Mouse (Mus musculus) MEL (cell line): ENCODE results near the gene Dglucy. TPM values are rescaled to one million over a fixed set of nuclear protein-coding genes. Genes with fewer than 3 reads are reported as not detected.

ENCODE experiments used
- DNase-seq: peaks from one replicate; pipeline ENCODE4 v3.0.0; 2011; ENCODE audit warnings: low read depth, low spot score
- H3K27ac ChIP-seq: 2 replicates; pipeline ENCODE4 v1.5.1; 2012; ENCODE audit warnings: low read depth, mild to moderate bottlenecking, control low read depth, low read length, moderate library complexity; ENCODE audit not compliant: control insufficient read depth
- H3K27me3 ChIP-seq, 2 experiments: fragments of 150-350 bp in 1 of 2; sonication (generic) in 1 of 2; 2 replicates each; pipeline ENCODE4 v1.6.1; 2012; ENCODE audit warnings: low read length in 2 of 2, mild to moderate bottlenecking in 2 of 2, improper control_type of control experiment in 1 of 2, moderate library complexity in 1 of 2; ENCODE audit not compliant: insufficient read depth in 2 of 2, control insufficient read depth in 1 of 2
- H3K36me3 ChIP-seq, 2 experiments: 2 replicates each; pipeline ENCODE4 v1.6.1; 2012 to 2014; ENCODE audit warnings: low read length in 2 of 2, improper control_type of control experiment in 1 of 2, inconsistent platforms in 1 of 2, mild to moderate bottlenecking in 1 of 2; ENCODE audit not compliant: insufficient read depth in 2 of 2, control insufficient read depth in 1 of 2
- H3K4me1 ChIP-seq, 2 experiments: fragments of 150-350 bp in 1 of 2; sonication (generic) in 1 of 2; 2 replicates each; pipeline ENCODE4 v1.6.1; 2012; ENCODE audit warnings: low read length in 2 of 2, improper control_type of control experiment in 1 of 2, mild to moderate bottlenecking in 1 of 2; ENCODE audit not compliant: insufficient read depth in 2 of 2, control insufficient read depth in 1 of 2
- H3K4me3 ChIP-seq, 2 experiments: fragments of 150-350 bp in 1 of 2; sonication (generic) in 1 of 2; 2 replicates each; pipeline ENCODE4 v1.5.1; 2012; ENCODE audit warnings: low read depth in 2 of 2, low read length in 2 of 2, mild to moderate bottlenecking in 2 of 2, moderate library complexity in 2 of 2, control low read depth in 1 of 2, improper control_type of control experiment in 1 of 2; ENCODE audit not compliant: control insufficient read depth in 1 of 2, insufficient read depth in 1 of 2
- H3K79me2 ChIP-seq: 2 replicates; pipeline ENCODE4 v1.6.1; 2012; ENCODE audit warnings: mild to moderate bottlenecking, low read length, moderate library complexity; ENCODE audit not compliant: control insufficient read depth, poor library complexity, insufficient read depth
- H3K9ac ChIP-seq: 2 replicates; pipeline ENCODE4 v1.6.1; 2012; ENCODE audit warnings: low read depth, mild to moderate bottlenecking, control low read depth, low read length, moderate library complexity; ENCODE audit not compliant: control insufficient read depth, poor library complexity, severe bottlenecking
- H3K9me3 ChIP-seq: fragments of 150-350 bp; sonication (generic); replicated peaks from 2 replicates; pipeline ENCODE4 v1.6.1; 2012; ENCODE audit warnings: mild to moderate bottlenecking, low read length, improper control_type of control experiment, moderate library complexity; ENCODE audit not compliant: insufficient read depth
- CHD1 ChIP-seq: IDR thresholded peaks from 2 replicates; pipeline ENCODE4 v1.6.1; 2012; ENCODE audit warnings: low read depth, mild to moderate bottlenecking, inconsistent platforms, low read length, improper control_type of control experiment
- CHD2 ChIP-seq: IDR thresholded peaks from 2 replicates; pipeline ENCODE4 v1.6.1; 2011; ENCODE audit warnings: low read length, improper control_type of control experiment
- CTCF ChIP-seq, 3 experiments: IDR thresholded peaks in 2 of 3; conservative IDR thresholded peaks in 1 of 3; 2 replicates each; pipeline ENCODE4 v1.5.1; 2011 to 2012; ENCODE audit warnings: low read length in 3 of 3, low read depth in 2 of 3, mild to moderate bottlenecking in 2 of 3, improper control_type of control experiment in 1 of 3, inconsistent platforms in 1 of 3, mixed read lengths in 1 of 3, moderate library complexity in 1 of 3; ENCODE audit not compliant: control insufficient read depth in 1 of 3, insufficient read depth in 1 of 3, poor library complexity in 1 of 3, severe bottlenecking in 1 of 3
- E2F4 ChIP-seq: IDR thresholded peaks from 2 replicates; pipeline ENCODE4 v1.6.1; 2011; ENCODE audit warnings: low read depth, low read length, improper control_type of control experiment, borderline replicate concordance
- ELF1 ChIP-seq: IDR thresholded peaks from 2 replicates; pipeline ENCODE4 v1.6.1; 2014; ENCODE audit warnings: low read depth, mild to moderate bottlenecking, inconsistent platforms, low read length, improper control_type of control experiment, moderate library complexity
- GABPA ChIP-seq: IDR thresholded peaks from 2 replicates; pipeline ENCODE4 v1.6.1; 2012; ENCODE audit warnings: low read depth, mild to moderate bottlenecking, inconsistent platforms, low read length, improper control_type of control experiment, moderate library complexity
- GATA1 ChIP-seq: IDR thresholded peaks from 2 replicates; pipeline ENCODE4 v1.6.1; 2011; ENCODE audit warnings: low read depth, low read length, improper control_type of control experiment
- HCFC1 ChIP-seq: IDR thresholded peaks from 2 replicates; pipeline ENCODE4 v1.6.1; 2012; ENCODE audit warnings: low read depth, mild to moderate bottlenecking, inconsistent platforms, low read length, improper control_type of control experiment, moderate library complexity
- JUND ChIP-seq: IDR thresholded peaks from 2 replicates; pipeline ENCODE4 v1.6.1; 2011; ENCODE audit warnings: low read depth, mild to moderate bottlenecking, improper control_type of control experiment, low read length
- KAT2A ChIP-seq: conservative IDR thresholded peaks from 2 replicates; pipeline ENCODE4 v1.6.1; 2012; ENCODE audit warnings: low read depth, low read length, improper control_type of control experiment, inconsistent platforms
- MAFK ChIP-seq: IDR thresholded peaks from 2 replicates; pipeline ENCODE4 v1.6.1; 2011; ENCODE audit warnings: low read depth, mild to moderate bottlenecking, low read length, improper control_type of control experiment, borderline replicate concordance
- MAX ChIP-seq: IDR thresholded peaks from 2 replicates; pipeline ENCODE4 v1.6.1; 2011; ENCODE audit warnings: low read length, improper control_type of control experiment
- MEF2A ChIP-seq: IDR thresholded peaks from 2 replicates; pipeline ENCODE4 v1.6.1; 2014; ENCODE audit warnings: low read depth, mild to moderate bottlenecking, inconsistent platforms, low read length, improper control_type of control experiment; ENCODE audit not compliant: poor library complexity, insufficient replicate concordance, severe bottlenecking; ENCODE audit errors: extremely low read depth
- MYB ChIP-seq: IDR thresholded peaks from 2 replicates; pipeline ENCODE4 v1.6.1; 2011; ENCODE audit warnings: mild to moderate bottlenecking, low read depth, low read length, improper control_type of control experiment
- NELFE ChIP-seq: IDR thresholded peaks from 2 replicates; pipeline ENCODE4 v1.6.1; 2011; ENCODE audit warnings: low read depth, low read length, improper control_type of control experiment
- NRF1 ChIP-seq: IDR thresholded peaks from 2 replicates; pipeline ENCODE4 v1.6.1; 2014; ENCODE audit warnings: low read depth, mild to moderate bottlenecking, inconsistent platforms, low read length, improper control_type of control experiment, moderate library complexity; ENCODE audit not compliant: poor library complexity, insufficient read depth, severe bottlenecking
- POLR2A ChIP-seq, 2 experiments: IDR thresholded peaks; 2 replicates each; pipeline ENCODE4 v1.6.1; 2011 to 2012; ENCODE audit warnings: low read length in 2 of 2, mild to moderate bottlenecking in 2 of 2, control low read depth in 1 of 2, improper control_type of control experiment in 1 of 2, low read depth in 1 of 2, moderate library complexity in 1 of 2; ENCODE audit not compliant: control insufficient read depth in 1 of 2, insufficient read depth in 1 of 2, poor library complexity in 1 of 2
- POLR2AphosphoS5 ChIP-seq: IDR thresholded peaks from 2 replicates; pipeline ENCODE4 v1.6.1; 2012; ENCODE audit warnings: low read depth, borderline replicate concordance, mild to moderate bottlenecking, inconsistent platforms, low read length, moderate library complexity, mixed read lengths
- RAD21 ChIP-seq: IDR thresholded peaks from 2 replicates; pipeline ENCODE4 v1.6.1; 2011; ENCODE audit warnings: mild to moderate bottlenecking, low read depth, low read length, improper control_type of control experiment
- RCOR1 ChIP-seq: IDR thresholded peaks from 2 replicates; pipeline ENCODE4 v1.6.1; 2012; ENCODE audit warnings: low read depth, mild to moderate bottlenecking, inconsistent platforms, low read length, improper control_type of control experiment
- SIN3A ChIP-seq: IDR thresholded peaks from 2 replicates; pipeline ENCODE4 v1.6.1; 2012; ENCODE audit warnings: low read length, improper control_type of control experiment, inconsistent platforms
- SMC3 ChIP-seq: IDR thresholded peaks from 2 replicates; pipeline ENCODE4 v1.6.1; 2011; ENCODE audit warnings: low read depth, low read length, improper control_type of control experiment
- TAL1 ChIP-seq: IDR thresholded peaks from 2 replicates; pipeline ENCODE4 v1.6.1; 2012; ENCODE audit warnings: mild to moderate bottlenecking, inconsistent platforms, low read length, moderate library complexity, mixed read lengths
- TCF12 ChIP-seq: IDR thresholded peaks from 2 replicates; pipeline ENCODE4 v1.6.1; 2014; ENCODE audit warnings: low read depth, mild to moderate bottlenecking, inconsistent platforms, low read length, improper control_type of control experiment, moderate library complexity
- UBTF ChIP-seq: IDR thresholded peaks from 2 replicates; pipeline ENCODE4 v1.6.1; 2012; ENCODE audit warnings: low read depth, mild to moderate bottlenecking, inconsistent platforms, low read length, improper control_type of control experiment, moderate library complexity, borderline replicate concordance; ENCODE audit not compliant: insufficient read depth
- USF1 ChIP-seq: IDR thresholded peaks from 2 replicates; pipeline ENCODE4 v1.6.1; 2014; ENCODE audit warnings: low read depth, mild to moderate bottlenecking, inconsistent platforms, low read length, improper control_type of control experiment, moderate library complexity
- USF2 ChIP-seq, 2 experiments: IDR thresholded peaks; 2 replicates each; pipeline ENCODE4 v1.6.1; 2011 to 2012; ENCODE audit warnings: improper control_type of control experiment in 2 of 2, low read length in 2 of 2, borderline replicate concordance in 1 of 2, inconsistent platforms in 1 of 2, low read depth in 1 of 2, mild to moderate bottlenecking in 1 of 2; ENCODE audit not compliant: insufficient read depth in 1 of 2
- ZKSCAN1 ChIP-seq: IDR thresholded peaks from 2 replicates; pipeline ENCODE4 v1.6.1; 2012; ENCODE audit warnings: low read depth, mild to moderate bottlenecking, inconsistent platforms, low read length, improper control_type of control experiment, moderate library complexity
- ZMIZ1 ChIP-seq: IDR thresholded peaks from 2 replicates; pipeline ENCODE4 v1.6.1; 2012; ENCODE audit warnings: low read depth, mild to moderate bottlenecking, inconsistent platforms, low read length, improper control_type of control experiment, moderate library complexity
- ZNF384 ChIP-seq: IDR thresholded peaks from 2 replicates; pipeline ENCODE4 v1.6.1; 2012; ENCODE audit warnings: low read depth, mild to moderate bottlenecking, inconsistent platforms, low read length, improper control_type of control experiment
- polyA plus RNA-seq, 2 experiments: library from polyadenylated mRNA; stranded (reverse) in 1 of 2; unstranded in 1 of 2; fragments of >175 nt in 1 of 2; fragments of >200 nt in 1 of 2; gene quantifications; 2 replicates each; pipeline versions ENCODE4 v1.2.1 to v1.2.4; 2012; ENCODE audit warnings: low replicate concordance in 2 of 2, low read depth in 1 of 2; ENCODE audit not compliant: insufficient read length in 2 of 2, insufficient read depth in 1 of 2, missing spikeins in 1 of 2
- total RNA-seq: library from RNA; depleted of rRNA; stranded (reverse); fragments of 300-350 nt; gene quantifications from 2 replicates; pipeline ENCODE4 v1.2.3, GENCODE M21; 2012

Gene Dglucy
- total and polyA plus RNA-seq, 3 experiments, result 0.03 TPM; not detected in 2

DNA sequence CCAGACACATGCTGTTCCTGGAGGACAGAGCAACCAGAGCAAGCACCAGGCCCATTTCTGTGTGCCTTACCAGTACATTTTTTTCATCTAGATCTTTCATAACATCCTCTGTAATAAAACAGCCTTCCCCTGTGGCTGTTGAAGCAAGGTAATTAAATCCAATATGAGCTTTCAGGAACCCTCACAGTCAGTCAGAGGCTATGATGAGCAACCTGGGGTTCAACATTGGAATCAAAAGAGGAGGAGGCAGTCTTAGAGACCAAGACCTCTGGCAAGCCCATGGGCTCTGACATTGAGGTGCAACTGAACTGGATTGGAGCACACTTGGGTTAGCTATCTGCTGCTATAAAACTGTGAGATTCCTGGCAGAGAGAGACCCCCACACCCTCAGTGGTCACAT, 86.2 kb downstream of the Dglucy start:
- Histone ChIP-seq H3K4me3 (no peak overlapping the region), H3K27ac (no peak overlapping the region), H3K9ac (no peak overlapping the region), H3K9me3 (no peaks in the 10 kb centered on the region), H3K4me1 (no peaks in the 10 kb centered on the region; a peak in 1 of 4 replicates), H3K36me3 (no peaks in the 10 kb centered on the region), H3K79me2 (no peaks in the 10 kb centered on the region), H3K27me3 (peaks cover 0 to 1% of the 10 kb centered on the region in 2 experiments; a peak in 2 of 4 replicates)
- TF ChIP-seq TCF12, result no peak
- no peak for TF ChIP-seq CTCF (IDR thresholded peaks at IDR 0.05 in 2 of 3, conservative IDR thresholded peaks at IDR 0.05 in 1 of 3; ENCODE audit: control insufficient read depth in 1 of 3, insufficient read depth in 1 of 3, low read depth in 2 of 3, low read length in 3 of 3, poor library complexity in 1 of 3, severe bottlenecking in 1 of 3)
- no peak for TF ChIP-seq SIN3A
- no peak for TF ChIP-seq GABPA
- TF ChIP-seq ZKSCAN1, result no peak
- no peak for TF ChIP-seq ZNF384
- TF ChIP-seq RCOR1, result no peak
- TF ChIP-seq SMC3, result no peak
- TF ChIP-seq MAX, result no peak
- TF ChIP-seq USF2 (IDR thresholded peaks at IDR 0.05; ENCODE audit: borderline replicate concordance in 1 of 2, insufficient read depth in 1 of 2, low read depth in 1 of 2, low read length in 2 of 2), result no peak
- no peak for TF ChIP-seq RAD21
- TF ChIP-seq POLR2AphosphoS5, result no peak
- no peak for TF ChIP-seq NRF1
- TF ChIP-seq POLR2A (IDR thresholded peaks at IDR 0.05; ENCODE audit: control insufficient read depth in 1 of 2, insufficient read depth in 1 of 2, low read depth in 1 of 2, low read length in 2 of 2, poor library complexity in 1 of 2), result no peak
- TF ChIP-seq E2F4, result no peak
- TF ChIP-seq GATA1, result no peak
- no peak for TF ChIP-seq JUND
- DNase-seq, result no peak

DNA sequence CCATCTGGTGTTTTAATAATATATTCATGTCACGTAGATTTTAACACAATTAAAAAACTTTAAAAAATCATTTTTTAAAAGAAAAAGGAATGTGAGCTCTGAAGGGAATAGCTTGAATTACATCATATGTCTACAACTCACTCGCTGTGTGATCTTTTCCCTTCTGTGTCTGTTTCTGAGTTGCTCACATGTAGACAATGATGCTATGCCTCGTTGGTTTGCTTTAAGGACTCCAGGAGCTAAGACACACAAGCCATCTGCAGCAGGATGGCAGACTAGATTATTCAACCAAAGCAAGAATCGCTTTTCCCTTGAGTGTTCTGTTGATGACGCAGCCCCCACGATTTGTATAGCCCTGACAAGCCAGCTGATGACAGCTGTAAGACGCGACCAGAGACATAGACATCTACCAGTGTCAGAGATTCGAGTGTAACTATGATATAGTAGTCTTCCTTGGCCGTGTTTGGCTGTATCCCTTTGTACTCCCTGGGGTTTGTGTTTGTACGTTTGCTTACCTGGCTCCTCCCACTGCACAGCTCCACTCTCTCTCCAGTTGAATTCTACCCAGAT, 86.7 kb downstream of the Dglucy start:
- H3K4me3 ChIP-seq, result no peak overlapping the region
- H3K27ac ChIP-seq, result no peak overlapping the region
- no peaks in the 10 kb centered on the region for H3K36me3 ChIP-seq
- peaks cover 0 to 1% of the 10 kb centered on the region in 2 experiments; a peak in 2 of 4 replicates for H3K27me3 ChIP-seq
- no peak overlapping the region for H3K9ac ChIP-seq
- H3K4me1 ChIP-seq, result no peaks in the 10 kb centered on the region; a peak in 1 of 4 replicates
- TF ChIP-seq NELFE, result no peak
- TF ChIP-seq CHD1, result no peak
- no peak for TF ChIP-seq POLR2A (IDR thresholded peaks at IDR 0.05; ENCODE audit: control insufficient read depth in 1 of 2, insufficient read depth in 1 of 2, low read depth in 1 of 2, low read length in 2 of 2, poor library complexity in 1 of 2)
- no peak for TF ChIP-seq UBTF
- no peak for TF ChIP-seq TAL1
- no peak for TF ChIP-seq SMC3
- TF ChIP-seq MAFK, result no peak
- TF ChIP-seq ZMIZ1, result no peak
- no peak for TF ChIP-seq ZNF384
- no peak for TF ChIP-seq KAT2A
- TF ChIP-seq NRF1, result no peak
- TF ChIP-seq HCFC1, result no peak
- no peak for TF ChIP-seq JUND
- no peak for TF ChIP-seq MEF2A
- no peak for TF ChIP-seq CHD2
- no peak for TF ChIP-seq GABPA
- no peak for TF ChIP-seq ELF1
- no peak for TF ChIP-seq E2F4
- TF ChIP-seq MYB, result no peak
- no peak for TF ChIP-seq USF1
- no peak for DNase-seq
- H3K9me3 ChIP-seq, result no peaks in the 10 kb centered on the region
- no peaks in the 10 kb centered on the region for H3K79me2 ChIP-seq
